Mouse (Mus musculus): ENCODE measurements around the gene Ppan.

The Ppan gene

DNA sequence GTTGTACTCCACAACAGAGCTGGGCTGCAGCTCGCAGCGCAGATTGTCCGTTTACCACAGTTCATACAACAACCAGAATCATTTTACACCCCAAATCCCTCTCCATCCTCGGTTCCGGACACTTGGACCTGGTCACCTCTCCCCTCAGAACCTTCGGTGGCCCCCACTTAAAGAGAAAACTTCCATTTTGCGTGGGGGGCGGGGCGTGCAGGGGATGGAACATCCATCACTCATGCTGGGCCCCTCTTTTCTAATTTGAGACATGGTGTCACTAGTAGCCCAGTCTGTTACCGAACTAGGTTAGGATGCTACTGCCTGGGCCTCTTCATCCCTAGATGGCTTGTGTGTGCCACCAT is 9.3 kb upstream of the Ppan start:
- CTCF ChIA-PET, result interaction anchor here (1.0 kb wide), 1 partner anchor 20 kb away, joined by 9 read pairs; the partner anchor contains the start of gene Eif3g

DNA sequence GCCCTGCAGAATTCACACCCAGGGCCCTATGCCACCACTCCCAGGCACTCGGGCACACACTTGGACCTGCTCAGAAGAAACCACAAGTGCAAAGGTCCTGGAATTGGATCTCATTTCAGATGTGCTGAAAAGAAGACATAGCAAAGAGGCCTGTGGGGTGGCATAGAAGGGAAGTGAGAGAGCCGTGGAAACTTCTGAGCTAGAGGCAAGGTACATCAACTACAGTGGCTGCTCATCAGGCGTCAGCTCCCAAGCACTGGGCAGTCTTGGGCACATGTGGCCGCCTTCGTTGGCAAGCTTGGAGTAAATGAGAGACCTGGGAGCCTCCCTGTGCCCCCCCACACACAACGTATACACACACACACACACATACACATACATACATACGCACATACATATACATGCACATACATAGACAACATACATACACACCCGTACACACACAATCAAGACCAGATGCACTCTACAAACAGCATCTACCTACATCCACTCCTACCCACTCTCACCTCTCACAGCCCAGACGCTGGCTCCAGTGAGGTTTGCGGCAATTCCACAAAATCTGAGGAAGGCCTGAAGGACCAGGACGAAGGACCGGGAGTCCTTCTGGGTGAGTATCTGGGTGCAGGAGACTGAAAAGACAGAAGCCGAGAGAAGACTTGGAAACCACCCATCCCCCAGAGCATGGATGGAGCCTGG is 8.7 kb upstream of the Ppan start, which contains the start of gene Angptl6:
Gene Angptl6 (minus strand): TSS at position 631 of the 696 bp plus-strand sequence.
- CTCF ChIA-PET, result no interaction called here

DNA sequence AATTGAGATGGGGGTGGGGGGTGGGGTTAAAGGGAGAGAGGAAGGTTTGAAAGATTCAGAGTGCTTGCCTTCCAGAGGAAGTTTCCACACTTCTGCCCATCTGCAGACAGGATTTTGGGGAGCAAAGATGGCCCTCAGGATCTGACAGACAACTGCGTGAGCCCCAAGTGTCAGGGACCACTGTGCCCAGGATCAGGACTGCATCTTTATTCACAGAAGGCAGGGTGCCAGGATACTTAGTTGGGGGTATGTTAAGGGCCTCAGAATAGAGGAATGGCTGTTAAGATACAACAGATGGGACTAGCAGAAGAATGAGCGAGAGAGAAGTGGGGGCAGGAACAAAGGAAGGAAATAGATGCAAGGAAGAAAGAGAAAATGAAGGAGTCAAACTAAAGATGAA is 1.4 kb upstream of the Ppan start:
- CTCF ChIA-PET, result no interaction called here

DNA sequence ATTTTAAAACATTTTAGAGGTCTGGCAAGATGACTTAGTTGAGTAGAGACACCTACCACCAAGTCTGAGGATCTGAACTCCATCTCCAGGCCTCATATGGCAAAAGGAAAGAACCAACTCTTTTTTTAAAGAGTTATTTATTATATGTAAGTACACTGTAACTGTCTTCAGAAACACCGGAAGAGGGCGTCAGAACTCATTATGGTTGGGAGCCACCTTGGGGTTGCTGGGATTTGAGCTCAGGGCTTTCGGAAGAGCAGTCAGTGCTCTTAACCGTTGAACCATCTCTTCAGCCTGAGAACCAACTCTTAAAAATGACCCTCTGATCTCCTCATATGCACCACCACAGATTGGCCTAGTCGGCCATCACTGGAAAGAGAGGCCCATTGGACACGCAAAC is 784 bp upstream of the Ppan start:
- CTCF ChIA-PET, result no interaction called here

DNA sequence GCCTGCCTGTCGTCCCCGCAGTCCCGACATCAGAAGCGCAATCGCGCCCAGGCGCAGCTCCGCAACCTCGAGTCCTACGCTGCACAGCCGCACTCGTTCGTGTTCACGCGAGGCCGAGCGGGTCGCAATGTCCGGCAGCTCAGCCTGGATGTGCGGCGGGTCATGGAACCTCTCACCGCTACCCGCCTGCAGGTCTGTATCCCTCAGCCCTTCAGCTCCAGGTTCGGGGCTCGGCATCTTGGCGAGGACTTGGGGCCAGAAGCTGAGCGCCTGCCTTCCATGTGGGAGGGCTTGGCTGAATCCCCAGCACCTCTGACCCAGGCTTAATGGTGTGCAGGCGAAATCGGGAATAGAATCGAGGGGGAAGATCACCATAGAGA is 401 bp downstream of the Ppan start:
- CTCF ChIA-PET, result interaction anchor here (0.7 kb wide), 1 partner anchor 600 kb away, joined by 3 read pairs; no protein-coding TSS in a partner anchor

DNA sequence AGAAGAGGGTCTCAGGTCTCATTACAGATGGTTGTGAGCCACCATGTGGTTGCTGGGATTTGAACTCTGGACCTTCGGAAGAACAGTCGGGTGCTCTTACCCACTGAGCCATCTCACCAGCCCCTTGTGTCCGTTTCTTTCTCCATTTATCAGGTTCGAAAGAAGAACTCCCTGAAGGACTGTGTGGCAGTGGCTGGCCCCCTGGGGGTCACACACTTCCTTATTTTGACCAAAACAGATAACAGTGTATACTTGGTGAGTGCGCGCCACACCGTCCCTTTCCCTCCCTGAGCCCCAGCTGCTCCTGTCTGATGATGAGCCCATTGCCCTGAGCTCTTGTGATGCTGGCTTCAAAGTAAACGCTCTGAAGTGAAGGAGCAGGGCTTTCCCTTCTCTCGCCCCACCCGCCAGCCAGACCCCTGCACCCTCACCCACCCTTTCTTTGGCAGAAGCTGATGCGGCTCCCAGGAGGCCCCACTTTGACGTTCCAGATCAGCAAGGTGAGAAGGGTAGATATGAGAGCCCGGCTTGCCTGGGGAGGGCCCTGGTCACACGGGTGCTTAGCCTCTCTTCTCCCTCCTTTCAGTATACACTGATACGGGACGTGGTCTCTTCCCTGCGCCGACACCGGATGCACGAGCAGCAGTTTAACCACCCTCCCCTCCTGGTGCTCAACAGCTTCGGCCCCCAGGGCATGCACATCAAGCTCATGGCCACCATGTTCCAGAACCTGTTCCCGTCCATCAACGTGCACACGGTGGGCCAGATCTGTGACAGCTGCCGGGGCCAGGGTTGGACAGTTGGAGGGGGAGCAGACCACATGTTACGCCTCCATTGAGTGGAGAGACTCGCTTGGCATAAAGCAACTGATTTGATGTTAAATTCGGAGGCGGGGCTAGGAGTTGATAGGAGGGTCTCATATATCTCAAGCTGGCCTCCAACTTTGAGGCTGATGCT is 1.5 kb downstream of the Ppan start:
- CTCF ChIA-PET, result no interaction called here

DNA sequence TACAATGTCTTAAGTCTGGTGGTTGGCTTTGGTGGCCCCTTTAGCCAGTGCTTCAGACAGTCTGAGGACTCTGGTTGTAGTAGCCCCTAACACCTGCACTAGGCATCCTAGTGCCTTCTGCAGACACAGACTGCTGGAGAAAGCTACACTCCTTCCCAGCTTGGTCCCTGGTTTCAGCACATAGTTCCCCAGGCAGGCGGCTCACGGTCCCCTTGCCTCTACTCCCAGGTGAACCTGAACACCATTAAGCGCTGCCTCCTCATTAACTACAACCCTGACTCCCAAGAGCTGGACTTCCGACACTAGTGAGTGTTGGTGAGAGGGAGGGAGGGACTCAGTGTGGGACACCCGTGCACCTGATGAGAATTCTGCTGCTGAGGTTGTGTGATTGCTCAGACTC is 2.4 kb downstream of the Ppan start:
- CTCF ChIA-PET, result no interaction called here

DNA sequence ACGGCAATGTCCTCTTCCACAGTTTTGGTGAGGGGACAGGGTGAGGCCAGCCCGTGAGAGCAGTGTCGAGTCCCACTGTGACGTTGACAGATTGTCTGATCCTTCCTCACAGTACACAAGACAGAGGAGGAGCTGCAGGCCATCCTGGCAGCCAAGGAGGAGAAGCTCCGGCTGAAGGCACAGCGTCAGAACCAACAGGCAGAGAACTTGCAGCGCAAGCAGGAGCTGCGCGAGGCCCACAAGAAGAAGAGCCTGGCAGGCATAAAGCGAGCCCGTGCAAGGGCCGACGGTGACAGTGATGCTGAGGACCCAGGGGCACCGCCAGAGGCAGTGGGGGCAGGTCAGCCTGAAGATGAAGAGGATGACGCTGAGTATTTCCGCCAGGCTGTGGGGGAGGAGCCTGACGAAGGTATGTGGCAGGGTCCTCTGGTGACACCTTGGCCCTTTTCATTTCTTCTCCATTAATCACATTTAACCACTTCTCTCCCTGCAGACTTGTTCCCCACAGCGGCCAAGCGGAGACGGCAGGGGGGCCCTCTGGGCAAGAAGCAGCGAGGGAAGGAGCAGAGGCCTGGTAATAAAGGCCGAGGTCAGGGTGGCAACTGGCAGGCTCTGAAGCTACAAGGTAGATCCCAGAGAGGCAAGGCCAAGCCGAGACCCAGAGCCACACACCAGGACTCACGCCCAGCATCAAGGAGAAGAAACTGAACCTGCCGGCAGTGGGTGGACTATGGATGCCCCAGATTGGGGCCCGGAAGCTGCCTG is 3.5 kb downstream of the Ppan start:
- CTCF ChIA-PET, result no interaction called here

DNA sequence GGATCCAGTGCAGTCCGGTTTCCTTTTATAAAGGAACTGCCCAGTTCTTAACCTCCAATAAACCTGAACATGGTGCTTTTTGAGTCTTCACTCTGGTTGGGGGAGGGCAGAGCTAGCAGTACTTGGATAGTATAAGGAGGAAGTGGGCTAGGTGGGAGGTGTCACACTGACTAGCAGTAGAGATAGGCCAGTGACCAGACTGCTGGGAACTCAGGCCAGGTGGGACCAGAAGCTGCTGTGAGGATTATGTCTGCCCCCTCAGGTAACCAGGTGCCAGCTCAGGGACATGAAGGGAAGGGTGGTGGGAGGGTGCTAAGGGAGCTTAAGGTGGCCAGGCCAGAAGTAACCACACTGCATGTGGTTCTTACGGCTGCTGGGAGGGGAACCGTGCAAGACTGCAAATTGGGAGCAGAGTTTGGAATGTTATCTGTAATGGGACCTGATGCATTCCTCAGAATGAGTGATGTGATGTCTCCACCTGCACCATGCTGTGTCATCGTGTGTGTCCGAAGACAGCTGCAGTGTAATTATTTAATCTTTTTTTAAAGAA is 4.2 kb downstream of the Ppan start:
- CTCF ChIA-PET, result no interaction called here

DNA sequence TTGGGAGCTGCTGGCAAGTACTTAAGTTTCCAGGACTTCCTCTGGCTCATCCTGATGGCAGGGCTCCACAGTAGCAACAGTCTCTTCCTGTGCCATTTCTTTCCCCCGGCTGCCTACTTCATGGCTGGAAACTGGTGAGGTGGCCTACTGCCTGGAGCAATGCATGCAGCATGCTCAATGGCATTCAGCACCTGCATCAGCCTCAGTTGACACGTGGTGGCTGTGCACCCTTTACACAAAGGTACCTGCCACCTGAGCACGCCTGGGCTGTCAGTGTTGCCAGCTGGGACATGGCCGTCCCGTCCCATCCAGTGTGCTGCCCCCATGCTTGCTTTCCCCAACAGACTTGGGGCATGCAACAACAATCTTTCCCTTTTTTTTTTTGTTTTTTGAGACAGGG is 5.1 kb downstream of the Ppan start:
- CTCF ChIA-PET, result no interaction called here

DNA sequence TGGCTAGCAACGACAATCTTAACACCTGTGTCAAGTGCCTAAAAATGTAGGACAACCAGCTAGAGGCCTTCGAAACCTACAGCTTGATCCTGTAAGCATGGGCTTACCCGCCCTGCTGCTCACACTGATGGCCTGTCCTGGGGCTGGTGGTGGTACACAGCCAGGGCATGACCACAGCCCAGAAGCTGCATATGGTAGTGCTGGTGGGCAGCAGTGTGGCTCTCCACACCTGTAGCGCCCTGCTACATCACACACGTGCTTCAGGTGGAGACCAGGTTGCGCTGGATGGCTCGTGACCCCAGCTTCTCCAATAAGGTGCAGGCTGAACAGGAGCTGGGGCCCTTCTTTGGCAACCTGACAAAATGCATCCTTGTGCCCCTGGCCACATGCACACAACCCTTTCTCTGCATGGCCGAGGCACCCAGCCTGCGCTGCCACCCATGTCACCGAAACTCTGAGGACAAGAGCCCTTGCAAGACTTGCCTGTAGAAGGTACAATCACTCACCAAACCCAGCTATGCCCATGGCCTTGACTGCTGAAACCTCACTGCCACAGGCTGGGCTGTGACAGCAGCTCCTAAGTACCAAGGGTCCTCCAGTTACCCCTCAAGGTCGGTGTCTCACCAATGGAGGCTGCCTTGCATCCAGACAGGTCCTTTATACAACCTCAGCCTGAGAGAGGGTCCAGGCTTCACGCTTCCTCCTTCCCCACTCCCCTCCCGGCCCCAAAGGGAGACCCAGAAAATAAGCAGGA is 5.8 kb downstream of the Ppan start:
- CTCF ChIA-PET, result interaction anchor here (0.5 kb wide), 1 partner anchor 636 kb away, joined by 3 read pairs; no protein-coding TSS in a partner anchor

DNA sequence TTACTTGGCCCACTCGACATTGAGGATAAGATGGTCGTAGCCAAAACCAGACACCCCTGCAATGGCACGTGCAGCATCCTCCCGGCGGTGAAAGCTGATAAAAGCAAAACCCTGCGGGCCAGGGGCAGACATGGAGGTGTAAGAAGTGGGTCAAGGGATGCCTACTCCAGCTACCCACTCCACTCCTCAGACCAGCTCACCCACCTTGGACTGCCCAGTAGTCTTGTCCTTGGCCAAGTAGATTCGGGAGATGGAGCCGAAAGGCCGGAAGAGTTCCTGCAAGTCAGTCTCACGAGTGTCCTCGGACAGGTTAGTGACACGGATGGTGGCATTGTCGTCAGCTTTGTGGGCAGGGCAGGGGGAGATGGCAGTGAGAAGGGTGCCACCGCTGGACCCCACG is 6.7 kb downstream of the Ppan start:
- CTCF ChIA-PET, result interaction anchor here (0.5 to 0.6 kb wide), 2 partner anchors 104 to 635 kb away, joined by 3 to 4 read pairs; no protein-coding TSS in a partner anchor

DNA sequence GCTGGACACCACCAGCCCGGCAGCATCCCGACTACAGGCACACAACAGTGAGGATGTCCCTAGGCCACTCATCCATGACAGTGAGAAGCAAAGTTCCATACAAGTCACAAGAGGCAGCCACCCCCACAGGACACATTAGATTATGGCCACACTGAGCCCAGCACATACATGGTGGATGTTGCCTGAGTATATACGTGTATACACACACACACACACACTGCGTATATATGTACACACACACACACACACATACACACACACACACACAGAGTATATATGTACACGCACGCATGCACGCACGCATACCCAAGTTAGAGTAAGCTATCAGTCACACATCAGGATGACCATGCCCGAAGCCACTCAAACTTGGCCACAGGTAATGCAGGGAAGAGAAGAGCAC is 7.4 kb downstream of the Ppan start:
- CTCF ChIA-PET, result no interaction called here

DNA sequence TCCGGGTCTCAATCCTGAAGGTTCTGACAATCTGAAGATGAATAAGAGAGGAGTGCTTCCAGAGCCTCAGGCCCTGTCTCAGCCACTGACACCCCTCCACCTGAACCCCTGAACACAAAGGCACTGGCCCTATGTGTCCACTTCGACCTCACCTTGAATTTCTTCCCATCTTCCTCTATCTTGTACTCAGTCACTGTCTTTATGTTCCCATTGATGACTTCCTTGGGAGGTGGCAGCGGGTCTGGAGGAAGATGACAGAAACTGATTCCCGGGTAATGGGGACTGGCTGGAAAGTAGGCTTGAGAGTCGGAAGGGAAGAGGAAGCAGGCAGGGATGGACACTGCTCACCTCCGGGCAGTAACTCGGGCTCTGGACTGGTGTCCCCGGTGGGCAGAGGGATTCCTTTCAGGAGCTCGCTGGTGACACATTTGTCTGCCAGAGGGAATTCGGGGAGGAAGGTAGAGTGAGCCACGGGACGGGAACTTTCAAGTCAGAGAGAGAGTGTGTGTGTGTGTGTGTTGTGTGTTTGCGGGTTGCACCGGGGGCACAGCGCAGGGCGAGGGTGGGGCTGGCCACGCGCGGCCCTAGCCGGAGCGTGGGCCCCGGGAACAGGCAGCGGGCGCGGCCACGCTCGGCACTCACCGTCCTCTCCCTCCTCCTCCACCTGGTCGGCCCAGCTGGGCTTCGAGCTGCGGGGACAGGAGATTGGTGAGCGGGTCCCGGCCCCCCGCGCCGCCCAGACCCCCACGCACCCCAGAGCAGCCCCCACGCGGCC is 9.9 kb downstream of the Ppan start:
- CTCF ChIA-PET, result interaction anchor here (0.5 to 2.1 kb wide), 4 partner anchors 13 to 435 kb away, joined by 4 to 9 read pairs (median 6); no protein-coding TSS in a partner anchor

DNA sequence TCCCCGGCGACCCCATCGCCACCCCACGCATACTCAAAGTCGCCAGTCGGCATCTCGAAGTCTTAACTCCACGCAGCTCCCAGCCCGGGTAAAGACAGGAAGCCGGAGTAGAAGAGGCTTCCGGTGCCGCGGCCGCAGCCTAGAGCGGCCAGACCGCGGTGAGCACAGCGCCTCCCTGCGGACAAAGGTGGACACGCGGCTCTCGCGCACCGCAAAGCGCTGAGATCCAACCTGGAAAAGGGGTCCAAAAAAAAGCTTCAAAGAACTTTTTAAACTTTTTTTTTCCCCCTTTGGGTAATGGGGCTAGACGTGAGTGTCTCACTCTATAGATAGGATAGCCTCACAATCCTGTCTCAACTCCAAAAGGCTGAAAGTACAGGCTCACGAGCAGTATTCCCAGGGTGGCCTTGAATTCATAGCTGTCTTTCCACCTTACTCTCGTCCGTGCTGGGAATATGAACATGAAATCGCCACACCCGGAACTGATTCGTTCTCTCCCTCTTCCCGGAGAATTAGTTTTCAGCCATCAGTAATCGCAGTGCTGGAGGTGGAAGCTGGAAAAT is 10.6 kb downstream of the Ppan start, which contains the start of gene Eif3g:
Gene Eif3g (minus strand): TSS at position 113 of the 563 bp plus-strand sequence.
- CTCF ChIA-PET, result interaction anchor here (0.5 to 2.1 kb wide), 4 partner anchors 12 to 435 kb away, joined by 4 to 9 read pairs (median 6); no protein-coding TSS in a partner anchor

DNA sequence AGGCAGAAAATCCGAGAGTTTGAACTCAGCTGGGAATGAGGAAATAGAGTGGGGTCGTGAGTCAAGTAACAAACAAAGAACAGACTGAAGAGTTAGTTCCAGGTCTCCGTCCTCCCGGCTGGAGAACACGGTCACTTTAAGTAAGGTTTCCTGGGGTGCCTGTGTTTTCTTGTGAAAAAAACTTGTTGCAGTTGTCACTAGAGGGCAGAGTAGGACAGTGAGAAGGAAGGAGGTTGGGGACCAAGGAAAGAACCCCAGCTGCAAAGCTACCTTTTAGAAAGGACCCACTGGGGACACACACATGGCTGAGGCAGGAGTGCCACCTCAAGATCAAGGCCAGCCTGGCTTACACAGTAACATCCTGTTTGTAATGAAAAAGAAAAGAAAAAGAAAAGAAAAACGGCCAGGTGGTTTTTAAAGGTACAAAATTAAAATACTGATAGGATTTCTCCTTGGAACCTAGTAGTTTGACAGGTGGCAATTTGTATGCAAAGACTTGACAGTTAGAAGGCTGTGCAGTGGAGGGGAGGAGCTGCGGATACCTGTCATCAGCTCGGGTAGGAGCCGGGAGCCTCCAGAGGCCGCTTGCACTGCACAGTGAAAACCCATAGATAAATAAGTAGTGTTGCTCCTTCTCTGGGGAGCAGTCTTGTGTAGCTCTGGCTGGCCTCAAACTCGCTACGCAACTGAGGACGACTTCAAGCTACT is 13.6 kb downstream of the Ppan start:
- CTCF ChIA-PET, result interaction anchor here (0.6 to 1.4 kb wide), 2 partner anchors 96 to 232 kb away, joined by 5 to 6 read pairs; no protein-coding TSS in a partner anchor

DNA sequence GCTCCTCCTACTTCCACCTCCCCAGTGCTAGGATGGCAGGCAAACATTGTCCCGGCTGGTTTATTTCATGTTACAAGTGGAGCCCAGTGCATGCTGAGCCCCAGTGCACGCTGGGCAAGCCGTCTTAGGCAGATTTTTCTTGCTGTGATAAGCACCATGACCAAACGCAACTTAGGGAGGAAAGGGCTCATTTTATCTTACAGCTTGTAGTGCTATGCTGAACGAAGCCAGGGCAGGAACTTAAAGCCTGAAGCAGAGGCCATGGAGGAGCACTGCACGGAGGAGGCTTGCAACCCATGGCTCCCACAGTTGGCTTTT is 14.2 kb downstream of the Ppan start:
- CTCF ChIA-PET, result interaction anchor here (0.6 kb wide), 2 partner anchors 207 to 232 kb away, joined by 4 to 6 read pairs; no protein-coding TSS in a partner anchor

DNA sequence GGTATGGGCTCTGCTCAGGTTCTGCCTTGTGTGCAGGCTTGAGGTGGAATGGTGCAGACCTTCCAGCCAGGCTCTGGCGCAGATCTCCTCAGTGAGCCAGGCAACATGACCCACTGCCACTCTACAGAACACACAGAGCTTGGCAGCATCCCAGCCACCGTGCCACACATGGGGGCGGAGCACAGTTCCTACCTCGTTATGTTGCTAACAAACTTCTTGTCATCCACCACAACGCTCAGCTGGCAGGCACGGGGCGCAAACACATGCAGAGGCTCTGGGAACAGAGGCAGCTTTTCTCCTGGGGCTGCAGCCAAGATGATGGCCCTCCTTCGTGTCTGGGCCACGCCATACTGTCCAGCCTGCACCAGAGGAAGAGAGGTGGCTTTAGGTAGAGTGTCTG is 22.0 kb downstream of the Ppan start:
- CTCF ChIA-PET, result no interaction called here

DNA sequence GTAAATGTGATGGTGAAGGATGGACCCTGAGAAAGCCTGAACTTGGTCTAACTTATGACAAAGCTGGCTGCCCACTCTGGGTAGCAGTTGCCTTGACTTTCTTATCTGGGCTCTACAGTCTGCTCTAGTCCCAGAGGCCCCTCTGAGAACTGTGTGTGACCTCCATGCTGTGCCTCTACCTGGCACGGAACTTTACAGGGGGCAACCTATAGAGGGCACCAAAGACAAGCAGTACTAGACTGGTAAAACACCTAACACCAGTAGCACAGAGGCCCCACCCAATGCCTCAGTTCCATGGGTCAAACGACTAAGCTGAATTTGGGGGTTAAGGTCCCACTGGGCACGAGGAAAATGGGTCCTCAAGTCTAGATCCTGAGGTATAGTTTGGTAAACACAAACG is 28.2 kb downstream of the Ppan start:
- CTCF ChIA-PET, result no interaction called here

Measured in spleen, embryonic (tissue).